Mouse (Mus musculus) adrenal gland, adult 2 months (tissue): Measurements from ENCODE around the gene Efcab3. TPM values are rescaled to one million over a fixed set of nuclear protein-coding genes. Genes with fewer than 3 reads are reported as not detected.

Experiments used
- DNase-seq: peaks from one replicate; pipeline ENCODE4 v3.0.0; 2021
- polyA plus RNA-seq: library from polyadenylated mRNA; depleted of rRNA; stranded (reverse); fragments of >200 nt; gene quantifications from 2 replicates; pipeline ENCODE4 v1.2.3, GENCODE M21; 2012; rRNA removed
- total RNA-seq, 2 experiments: library from RNA; stranded (reverse); gene quantifications; 2 replicates each; pipeline ENCODE4 v1.2.3; 2021

The Efcab3 gene
- total and polyA plus RNA-seq, 3 experiments = 1.2 TPM; not detected in 2

- no peak for DNase-seq
Measured at GRCm38 (mm10) chr11:105146593-105146992, 83.2 kb downstream of the Efcab3 start, which contains the start of gene Gm10842. Gm10842 (plus strand) TSS chr11:105146893.

- no peak for DNase-seq
Measured at GRCm38 (mm10) chr11:105149353-105149752, 86.0 kb downstream of the Efcab3 start.

GRCm38 (mm10) chr11:105149766-105150165 lies 86.4 kb downstream of the Efcab3 start:
- DNase-seq = no peak

GRCm38 (mm10) chr11:105150691-105151090 lies 87.3 kb downstream of the Efcab3 start:
- DNase-seq = no peak

- DNase-seq = no peak
Measured at GRCm38 (mm10) chr11:105151226-105152016, 88.0 kb downstream of the Efcab3 start.

- no peak for DNase-seq
Measured at GRCm38 (mm10) chr11:105152017-105152300, 88.6 kb downstream of the Efcab3 start.

GRCm38 (mm10) chr11:105152357-105152899 lies 89.0 kb downstream of the Efcab3 start:
- DNase-seq = no peak

GRCm38 (mm10) chr11:105153068-105153833 lies 89.9 kb downstream of the Efcab3 start:
- DNase-seq = peak; percentile 76

GRCm38 (mm10) chr11:105155915-105156314 lies 92.5 kb downstream of the Efcab3 start:
- DNase-seq = no peak

GRCm38 (mm10) chr11:105156748-105157267 lies 93.4 kb downstream of the Efcab3 start:
- no peak for DNase-seq

- DNase-seq = no peak
Measured at GRCm38 (mm10) chr11:105158047-105158446, 94.7 kb downstream of the Efcab3 start.

- no peak for DNase-seq
Measured at GRCm38 (mm10) chr11:105159673-105160360, 96.4 kb downstream of the Efcab3 start.

- DNase-seq = no peak
Measured at GRCm38 (mm10) chr11:105161411-105161810, 98.0 kb downstream of the Efcab3 start.

GRCm38 (mm10) chr11:105164516-105165510 lies 101.4 kb downstream of the Efcab3 start:
- DNase-seq = no peak

- DNase-seq = no peak
Measured at GRCm38 (mm10) chr11:105166780-105167179, 103.4 kb downstream of the Efcab3 start.

Other genes with a start within 250 kb of the Efcab3 start
- gene Mettl2, start 62.8 kb downstream of the Efcab3 start, total RNA-seq = 10 to 100 TPM; 18.9 to 24.0 TPM
- 9.0 and 9.2 TPM in 2 replicates for gene Mettl2, start 62.8 kb downstream of the Efcab3 start, polyA plus RNA-seq
- gene Gm10842, start 83.3 kb downstream of the Efcab3 start, total RNA-seq = not detected
- gene Gm10842, start 83.3 kb downstream of the Efcab3 start, polyA plus RNA-seq = not detected in 2 replicates
- 10 to 100 TPM; 44.6 to 68.5 TPM for gene Tlk2, start 115.2 kb downstream of the Efcab3 start, total RNA-seq
- 7.1 and 10.9 TPM in 2 replicates for gene Tlk2, start 115.2 kb downstream of the Efcab3 start, polyA plus RNA-seq
- gene Mrc2, start 229.1 kb downstream of the Efcab3 start, total RNA-seq = 10 to 100 TPM; 17.0 to 24.9 TPM
- 30.2 and 35.7 TPM in 2 replicates for gene Mrc2, start 229.1 kb downstream of the Efcab3 start, polyA plus RNA-seq